15 mouse cellular contexts compared by ENCODE assay signal in the genomic region with DNA sequence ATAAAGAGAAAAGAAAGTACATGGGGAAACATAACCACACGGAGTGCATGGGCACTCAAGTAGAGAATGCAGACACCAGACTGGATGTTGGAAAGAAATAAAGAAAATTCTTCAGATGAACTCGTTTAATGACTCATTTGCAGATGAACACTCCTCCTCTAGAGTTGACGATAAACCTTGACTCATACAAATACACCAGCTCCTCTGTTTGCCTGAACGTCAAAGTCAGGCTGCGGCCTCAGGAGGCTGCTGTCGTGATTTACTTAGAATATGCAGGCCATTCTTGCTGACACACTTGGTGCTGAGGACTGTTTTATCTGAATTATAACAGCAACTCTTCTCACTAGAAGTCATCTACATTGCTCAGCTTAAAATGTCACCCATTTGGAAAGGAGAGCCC. TPM values are rescaled to one million over a fixed set of nuclear protein-coding genes. Genes with fewer than 3 reads are reported as not detected.
"Had no signal": no experiment of that assay in that cellular context is flagged by ENCODE, and none has a peak within 500 bp of the region (broad histone marks: within the 10 kb centered on the region; RNA-seq: fewer than 3 reads in every experiment).

No protein-coding gene starts in this region.

- DNase-seq: lung, adult 18-20 months; lung, embryonic 14.5 days; lung, postnatal 14 days; lung, postnatal 36 days; right cerebral cortex, postnatal 14 days; spleen, adult 18-20 months; thymus, adult 18-20 months; thymus, postnatal 14 days; thymus, postnatal 36 days had no signal

- ATAC-seq: midbrain, embryonic 15.5 days had no signal

- H3K27me3 ChIP-seq: megakaryocyte, embryonic 14.5 days; midbrain, embryonic 13.5 days; midbrain, embryonic 15.5 days; neural tube, embryonic 12.5 days had no signal

RNA-seq across cellular contexts. Expression of a gene that starts 39.3 kb away (rescaled TPM):
- polyA plus RNA-seq: macrophage; small intestine, adult 2 months had no signal

RNA-seq across cellular contexts. Expression of a gene that starts 51.2 kb away (rescaled TPM):
- polyA plus RNA-seq: macrophage had no signal
